Mouse (Mus musculus): Measurements from ENCODE around the gene 1700001O22Rik. TPM values are rescaled to one million over a fixed set of nuclear protein-coding genes. Genes with fewer than 3 reads are reported as not detected.

The 1700001O22Rik gene
- polyA plus RNA-seq, 1 experiment from 2014 or later: 1.6 TPM

Other genes starting within 250 kb of the 1700001O22Rik start
- 1.7 and 2.4 TPM in 2 replicates for gene Cstad, start 208.6 kb downstream of the 1700001O22Rik start, polyA plus RNA-seq (2014; fragmentation: Nextera tagmentation; extraction: Ambion mirVana)
- 82.6 and 87.5 TPM in 2 replicates for gene Ntmt1, start 4.2 kb upstream of the 1700001O22Rik start, polyA plus RNA-seq (2014; fragmentation: Nextera tagmentation; extraction: Ambion mirVana)
- gene Asb6, start 26.7 kb upstream of the 1700001O22Rik start, polyA plus RNA-seq (2014; fragmentation: Nextera tagmentation; extraction: Ambion mirVana): 20.2 and 22.8 TPM in 2 replicates
- gene Prrx2, start 31.3 kb upstream of the 1700001O22Rik start, polyA plus RNA-seq (2014; fragmentation: Nextera tagmentation; extraction: Ambion mirVana): 55.8 and 63.2 TPM in 2 replicates
- 3.1 and 3.6 TPM in 2 replicates for gene Ptges, start 126.2 kb upstream of the 1700001O22Rik start, polyA plus RNA-seq (2014; fragmentation: Nextera tagmentation; extraction: Ambion mirVana)
- 23.3 and 23.7 TPM in 2 replicates for gene Tor1b, start 149.3 kb upstream of the 1700001O22Rik start, polyA plus RNA-seq (2014; fragmentation: Nextera tagmentation; extraction: Ambion mirVana)
- gene Tor1a, start 164.3 kb upstream of the 1700001O22Rik start, polyA plus RNA-seq (2014; fragmentation: Nextera tagmentation; extraction: Ambion mirVana): 54.9 and 57.6 TPM in 2 replicates
- gene BC005624, start 178.5 kb upstream of the 1700001O22Rik start, polyA plus RNA-seq (2014; fragmentation: Nextera tagmentation; extraction: Ambion mirVana): 31.4 and 33.0 TPM in 2 replicates
- 11.2 and 14.8 TPM in 2 replicates for gene Usp20, start 178.6 kb upstream of the 1700001O22Rik start, polyA plus RNA-seq (2014; fragmentation: Nextera tagmentation; extraction: Ambion mirVana)

Data from heart, embryonic 11.5 days (tissue).